Comparison of ENCODE assay signal across 20 mouse cellular contexts in the genomic region with DNA sequence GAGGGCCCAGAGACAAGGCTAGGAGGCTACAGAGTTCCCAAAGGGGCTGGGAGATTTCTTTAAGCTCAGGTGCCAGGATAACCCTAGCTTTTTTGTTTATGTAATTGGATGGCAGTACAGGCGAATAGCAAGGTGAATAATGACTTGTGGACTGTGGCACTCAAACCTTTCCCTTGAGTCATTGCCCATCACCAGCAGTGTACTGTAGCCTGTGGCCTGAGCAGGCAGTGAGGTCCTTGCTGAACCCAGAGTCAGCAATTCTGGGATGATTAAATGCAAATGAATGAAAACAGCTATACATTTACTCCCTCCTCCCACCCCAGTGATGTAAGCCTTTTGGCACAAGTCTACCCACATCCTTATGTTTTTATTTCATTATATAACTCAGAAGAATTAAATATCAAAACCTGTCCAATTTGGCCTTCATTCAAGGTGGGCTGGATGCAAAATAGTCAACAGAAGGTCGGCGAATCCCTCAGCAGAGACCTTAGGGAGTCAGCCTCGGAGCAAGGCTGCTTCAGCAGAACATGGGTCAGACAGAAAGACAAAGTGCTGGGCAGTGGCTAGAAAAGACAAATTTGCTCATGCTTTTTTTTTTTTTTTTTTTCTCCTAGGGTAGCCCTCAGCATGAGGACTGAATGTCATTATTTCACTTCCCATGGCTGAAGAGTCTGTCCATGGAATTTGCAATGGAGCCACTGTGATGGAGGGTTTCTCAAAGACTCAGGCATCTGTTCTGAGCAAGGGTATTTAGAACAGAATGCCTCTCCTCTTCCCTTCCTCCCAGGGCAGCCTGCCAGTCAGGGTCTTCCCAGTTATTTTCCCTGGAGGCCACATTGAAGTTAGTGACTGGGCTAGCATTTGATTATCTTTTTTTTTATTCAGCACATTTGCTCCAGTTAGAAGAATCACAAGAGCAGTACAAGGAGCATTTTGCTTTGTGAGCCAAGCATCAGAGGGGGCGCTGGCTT. TPM values are rescaled to one million over a fixed set of nuclear protein-coding genes. Genes with fewer than 3 reads are reported as not detected.
A peak's percentile ranks its signal among the peaks of the same experiment; 100 is the strongest.
DNase-seq lines count a peak whose midpoint lies in the region; ATAC-seq and TF ChIP-seq lines count a peak whose summit lies in the region.
"Had no signal": no experiment of that assay in that cellular context is flagged by ENCODE, and none has a peak within 500 bp of the region (broad histone marks: within the 10 kb centered on the region; RNA-seq: fewer than 3 reads in every experiment).

No protein-coding gene starts in this region.

- 78% methylated on average over 5 of the region's 5 CpGs for WGBS in embryonic facial prominence, embryonic 14.5 days
- WGBS in embryonic facial prominence, embryonic 10.5 days: 83% methylated on average over 5 of the region's 5 CpGs

- no peak overlapping the region for H3K9ac ChIP-seq in embryonic facial prominence, embryonic 14.5 days (ENCODE audit: low read depth, low read length)
- H3K9ac ChIP-seq: embryonic facial prominence, embryonic 12.5 days; liver, embryonic 13.5 days; lung, embryonic 15.5 days; midbrain, embryonic 13.5 days; stomach, embryonic 15.5 days had no signal

- DNase-seq in embryonic facial prominence, embryonic 14.5 days (ENCODE audit: low spot score): peak; percentile 32
- no peak for DNase-seq in embryonic facial prominence, embryonic 10.5 days (ENCODE audit: low spot score)
- no peak for DNase-seq in layer of hippocampus, adult 2 months (ENCODE audit: low spot score in 2 of 2)
- no peak for DNase-seq in layer of hippocampus, adult 9-10 months (ENCODE audit: low spot score)
- DNase-seq in right cerebral cortex, adult 2 months (ENCODE audit: low spot score in 2 of 2): peak; percentile 5 to 13
- DNase-seq in right cerebral cortex, postnatal 36 days (ENCODE audit: low spot score in 2 of 2): no peak
- DNase-seq in right cerebral cortex, postnatal 4 days: peak; percentile 7
- no peak for DNase-seq in adrenal gland, postnatal 25 days
- DNase-seq: gastrocnemius, postnatal 25 days; kidney, adult 18-20 months; kidney, postnatal 10 days; liver, embryonic 13.5 days; thymus, adult 2 months had no signal

- ATAC-seq in embryonic facial prominence, embryonic 14.5 days (ENCODE audit: low read depth): no peak
- ATAC-seq: midbrain, embryonic 13.5 days had no signal

- H3K9me3 ChIP-seq in embryonic facial prominence, embryonic 14.5 days (ENCODE audit: control insufficient read depth, low read length): no peaks in the 10 kb centered on the region
- H3K9me3 ChIP-seq in embryonic facial prominence, embryonic 10.5 days: no peaks in the 10 kb centered on the region
- H3K9me3 ChIP-seq: embryonic facial prominence, embryonic 12.5 days; liver, embryonic 13.5 days; lung, embryonic 15.5 days; midbrain, embryonic 13.5 days; stomach, embryonic 15.5 days had no signal

- H3K4me2 ChIP-seq in embryonic facial prominence, embryonic 14.5 days (ENCODE audit: low read depth, low read length): no peak overlapping the region
- H3K4me2 ChIP-seq: embryonic facial prominence, embryonic 12.5 days; liver, embryonic 13.5 days; lung, embryonic 15.5 days; midbrain, embryonic 13.5 days; stomach, embryonic 15.5 days had no signal

- no peaks in the 10 kb centered on the region for H3K4me1 ChIP-seq in embryonic facial prominence, embryonic 14.5 days (ENCODE audit: control insufficient read depth, insufficient read depth, low read length)
- H3K4me1 ChIP-seq in embryonic facial prominence, embryonic 10.5 days: no peaks in the 10 kb centered on the region
- H3K4me1 ChIP-seq: embryonic facial prominence, embryonic 12.5 days; liver, embryonic 13.5 days; lung, embryonic 15.5 days; midbrain, embryonic 13.5 days; stomach, embryonic 15.5 days had no signal

- no peak for TF ChIP-seq CTCF in layer of hippocampus, adult 2 months (conservative IDR thresholded peaks at IDR 0.05)

- no peak overlapping the region for H3K27ac ChIP-seq in embryonic facial prominence, embryonic 14.5 days (replicated peaks; ENCODE audit: low read depth, low read length)
- H3K27ac ChIP-seq in embryonic facial prominence, embryonic 10.5 days (replicated peaks): no peak overlapping the region
- peak overlapping the region; percentile 23; the same call in 1 of the 2 replicates for H3K27ac ChIP-seq in layer of hippocampus, adult 2 months
- H3K27ac ChIP-seq: embryonic facial prominence, embryonic 12.5 days; liver, embryonic 13.5 days; lung, embryonic 15.5 days; midbrain, embryonic 13.5 days; stomach, embryonic 15.5 days had no signal

- H3K27me3 ChIP-seq in embryonic facial prominence, embryonic 14.5 days (replicated peaks; ENCODE audit: control insufficient read depth, insufficient read depth, low read length): no peaks in the 10 kb centered on the region
- no peaks in the 10 kb centered on the region for H3K27me3 ChIP-seq in embryonic facial prominence, embryonic 10.5 days (replicated peaks; ENCODE audit: low read depth, poor library complexity, severe bottlenecking)
- H3K27me3 ChIP-seq: CH12.LX; embryonic facial prominence, embryonic 12.5 days; liver, embryonic 13.5 days; lung, embryonic 15.5 days; midbrain, embryonic 13.5 days; stomach, embryonic 15.5 days had no signal

- no peaks in the 10 kb centered on the region for H3K36me3 ChIP-seq in embryonic facial prominence, embryonic 14.5 days (ENCODE audit: control insufficient read depth, insufficient read depth, low read length)
- no peaks in the 10 kb centered on the region for H3K36me3 ChIP-seq in embryonic facial prominence, embryonic 10.5 days (replicated peaks)
- H3K36me3 ChIP-seq: embryonic facial prominence, embryonic 12.5 days; liver, embryonic 13.5 days; lung, embryonic 15.5 days; midbrain, embryonic 13.5 days; stomach, embryonic 15.5 days had no signal

- no peak overlapping the region for H3K4me3 ChIP-seq in embryonic facial prominence, embryonic 14.5 days (ENCODE audit: low read depth, low read length)
- H3K4me3 ChIP-seq in embryonic facial prominence, embryonic 10.5 days: no peak overlapping the region
- H3K4me3 ChIP-seq in layer of hippocampus, adult 2 months: no peak overlapping the region
- H3K4me3 ChIP-seq: embryonic facial prominence, embryonic 12.5 days; liver, embryonic 13.5 days; lung, embryonic 15.5 days; midbrain, embryonic 13.5 days; stomach, embryonic 15.5 days had no signal

RNA-seq across cellular contexts. Expression of gene Ppp3r2, which starts 59.3 kb away (rescaled TPM):
- polyA plus RNA-seq in embryonic facial prominence, embryonic 14.5 days (2014; fragmentation: Nextera tagmentation; extraction: Ambion mirVana): 0.07 and 0.13 TPM in 2 replicates
- polyA plus RNA-seq in embryonic facial prominence, embryonic 10.5 days (2016; fragmentation: Nextera tagmentation; extraction: Ambion mirVana): not detected in 2 replicates
- under 1 TPM; 0.74 to 0.81 TPM for total RNA-seq in layer of hippocampus, adult 2 months (2021)
- not detected in 2 replicates for total RNA-seq in adrenal gland, postnatal 25 days (2021)
- total RNA-seq: adrenal gland, adult 18-20 months; CH12.LX; gastrocnemius, postnatal 25 days had no signal
- polyA plus RNA-seq: heart, postnatal 0 days; liver, embryonic 13.5 days; lung, embryonic 15.5 days had no signal

Comparison
In these comparisons a context has a peak if more than half of its experiments do, and no peak if none do; other contexts are left out.
1. DNase-seq: peak in embryonic facial prominence, embryonic 14.5 days (single experiment), right cerebral cortex, adult 2 months (2 of 2) and right cerebral cortex, postnatal 4 days (single experiment); none in embryonic facial prominence, embryonic 10.5 days (single experiment), layer of hippocampus, adult 2 months (0 of 2), layer of hippocampus, adult 9-10 months (single experiment), right cerebral cortex, postnatal 36 days (0 of 2) and adrenal gland, postnatal 25 days (single experiment).